Mouse (Mus musculus): ENCODE data around the gene Cacna1i.
A peak's percentile ranks its signal among the peaks of the same experiment; 100 is the strongest.

- TF ChIP-seq CTCF (IDR thresholded peaks at IDR 0.05; ENCODE audit: borderline replicate concordance, extremely low read depth, insufficient read depth, insufficient read length) (peak; percentile 28; the same call in 1 of the 2 replicates), POLR2A (IDR thresholded peaks at IDR 0.05; ENCODE audit: borderline replicate concordance, extremely low read depth, insufficient read depth, insufficient read length, poor library complexity, severe bottlenecking) (no peak)
These were observed 10.1 kb downstream of the Cacna1i start for GRCm38 (mm10) chr15:80297146-80297545.
